Mouse (Mus musculus) E14TG2a.4 (cell line): ENCODE measurements at regions not wholly inside any gene's neighbourhood (a gene's known extent, or its start where the extent isn't known, plus 50 kb on each side); places are given as distances from the start of the nearest gene placed in this dataset.

Source experiments
- H3K27me3 ChIP-seq: 2 replicates; pipeline ENCODE4 v1.6.1; 2014; ENCODE audit warnings: low read length, control low read depth; ENCODE audit not compliant: insufficient read depth
- H3K36me3 ChIP-seq: 2 replicates; pipeline ENCODE4 v1.6.1; 2014; ENCODE audit warnings: low read length, control low read depth; ENCODE audit not compliant: insufficient read depth
- H3K4me1 ChIP-seq: replicated peaks from 2 replicates; pipeline ENCODE4 v1.6.1; 2014; ENCODE audit warnings: low read depth, low read length, control low read depth
- H3K4me3 ChIP-seq: replicated peaks from 2 replicates; pipeline ENCODE4 v1.5.1; 2014; ENCODE audit warnings: mild to moderate bottlenecking, low read length
- H3K9me3 ChIP-seq: 2 replicates; pipeline ENCODE4 v1.6.1; 2014; ENCODE audit warnings: low read length, control low read depth
- CTCF ChIP-seq: conservative IDR thresholded peaks from 2 replicates; pipeline ENCODE4 v1.5.1; 2014; ENCODE audit warnings: low read length
- NANOG ChIP-seq: IDR thresholded peaks from 2 replicates; pipeline ENCODE4 v1.6.1; 2014; ENCODE audit warnings: borderline replicate concordance, low read length, mixed read lengths
- POU5F1 ChIP-seq: IDR thresholded peaks from 2 replicates; pipeline ENCODE4 v1.6.1; 2014; ENCODE audit warnings: low read length, borderline replicate concordance

DNA sequence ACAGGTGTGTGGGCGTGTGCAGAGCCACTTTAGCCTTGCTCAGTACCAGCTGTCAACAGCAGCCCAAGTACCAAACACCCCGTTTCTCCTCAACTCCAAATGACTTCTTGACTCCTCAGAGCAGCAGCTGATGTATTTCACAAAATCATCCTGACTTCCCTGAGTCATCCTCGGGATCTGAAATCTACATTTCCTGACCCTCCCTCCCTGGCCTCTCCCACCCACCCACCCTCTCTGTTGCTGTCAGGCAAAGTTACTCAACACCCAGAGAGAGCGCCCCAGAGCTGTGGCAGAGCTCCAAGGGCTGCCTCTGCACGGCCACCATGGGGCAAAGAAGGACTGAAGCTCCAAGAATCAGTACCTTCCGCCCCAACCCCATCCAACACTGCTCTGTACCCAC is 83.5 kb upstream of the Cyp1b1 start:
- TF ChIP-seq POU5F1 (no peak), NANOG (no peak), CTCF (no peak)
- Histone ChIP-seq H3K27me3 (no peaks in the 10 kb centered on the region), H3K4me3 (no peak overlapping the region), H3K36me3 (no peaks in the 10 kb centered on the region), H3K4me1 (peaks cover 14% of the 10 kb centered on the region; the same call in 1 of the 2 replicates), H3K9me3 (no peaks in the 10 kb centered on the region)

DNA sequence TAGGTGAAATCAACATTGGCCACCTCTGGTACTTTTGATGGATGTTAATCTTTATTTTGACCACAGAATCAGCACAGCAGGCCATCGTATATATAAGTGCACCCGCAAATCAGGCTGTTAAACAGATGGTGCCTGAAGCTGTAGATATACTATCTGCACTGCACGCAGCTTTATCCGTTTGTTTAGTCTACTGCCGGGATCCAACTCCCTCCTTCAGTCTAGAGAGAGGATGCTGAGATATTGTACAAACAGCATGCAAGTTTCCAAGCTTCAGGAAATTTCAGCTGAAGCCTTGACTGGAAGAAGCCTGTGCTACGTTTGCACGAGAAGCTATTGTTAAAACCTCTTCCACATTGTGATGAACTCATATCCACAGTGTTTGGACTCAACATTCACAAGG is 75.3 kb upstream of the Cyp1b1 start:
- H3K9me3 ChIP-seq = no peaks in the 10 kb centered on the region
- H3K36me3 ChIP-seq = no peaks in the 10 kb centered on the region
- peaks cover 17% of the 10 kb centered on the region for H3K4me1 ChIP-seq
- no peak overlapping the region for H3K4me3 ChIP-seq
- peaks cover 6% of the 10 kb centered on the region; the same call in 1 of the 2 replicates for H3K27me3 ChIP-seq
- no peak for TF ChIP-seq POU5F1
- TF ChIP-seq NANOG = no peak
- no peak for TF ChIP-seq CTCF

DNA sequence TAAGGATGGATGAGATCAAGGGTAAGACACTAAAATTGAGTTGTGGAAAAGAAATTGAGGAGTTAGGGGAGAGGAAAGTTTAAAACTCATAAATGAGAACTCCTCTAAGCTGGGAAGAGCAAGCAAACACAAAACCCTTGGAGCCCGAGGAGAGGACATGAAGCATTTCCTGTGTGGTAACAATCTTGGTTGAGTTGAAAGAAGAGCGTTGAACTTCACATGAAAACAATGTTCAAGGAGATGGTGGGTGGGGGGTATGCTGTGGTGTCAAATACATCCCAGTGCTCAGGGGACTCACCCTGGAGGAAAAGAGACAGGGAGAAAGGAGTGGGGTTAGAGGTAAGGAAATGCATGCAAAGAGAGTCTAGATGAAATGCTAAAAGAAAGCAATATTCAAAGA is 72.3 kb upstream of the Cyp1b1 start:
- Histone ChIP-seq H3K9me3 (no peaks in the 10 kb centered on the region), H3K4me3 (no peak overlapping the region), H3K4me1 (peaks cover 23% of the 10 kb centered on the region), H3K36me3 (no peaks in the 10 kb centered on the region), H3K27me3 (peaks cover 6% of the 10 kb centered on the region; the same call in 1 of the 2 replicates)
- no peak for TF ChIP-seq POU5F1
- no peak for TF ChIP-seq CTCF
- TF ChIP-seq NANOG = no peak

DNA sequence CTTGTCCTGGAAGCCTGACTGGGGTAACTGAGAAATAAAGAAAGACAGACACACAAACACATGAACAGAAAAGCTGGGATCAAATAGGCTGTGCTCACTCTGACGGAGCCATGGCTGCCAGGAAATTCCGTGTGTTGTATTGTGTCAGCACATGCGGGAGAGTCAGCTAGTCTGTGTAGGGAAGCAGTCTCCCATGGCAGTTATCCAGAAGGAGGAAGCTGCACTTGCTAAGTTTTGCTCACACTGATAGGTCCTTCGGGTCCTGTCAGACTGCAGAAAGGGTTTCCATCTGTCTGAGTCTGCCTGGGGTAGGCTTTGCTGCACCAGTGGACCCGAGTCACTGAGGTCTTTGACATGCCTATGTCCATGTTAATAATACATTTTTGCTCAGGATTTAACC is 71.8 kb upstream of the Cyp1b1 start:
- no peak overlapping the region for H3K4me3 ChIP-seq
- no peak for TF ChIP-seq NANOG
- no peak for TF ChIP-seq POU5F1
- TF ChIP-seq CTCF = no peak
- peaks cover 5% of the 10 kb centered on the region; the same call in 1 of the 2 replicates for H3K27me3 ChIP-seq
- no peaks in the 10 kb centered on the region for H3K9me3 ChIP-seq
- H3K4me1 ChIP-seq = peaks cover 24% of the 10 kb centered on the region
- no peaks in the 10 kb centered on the region for H3K36me3 ChIP-seq

DNA sequence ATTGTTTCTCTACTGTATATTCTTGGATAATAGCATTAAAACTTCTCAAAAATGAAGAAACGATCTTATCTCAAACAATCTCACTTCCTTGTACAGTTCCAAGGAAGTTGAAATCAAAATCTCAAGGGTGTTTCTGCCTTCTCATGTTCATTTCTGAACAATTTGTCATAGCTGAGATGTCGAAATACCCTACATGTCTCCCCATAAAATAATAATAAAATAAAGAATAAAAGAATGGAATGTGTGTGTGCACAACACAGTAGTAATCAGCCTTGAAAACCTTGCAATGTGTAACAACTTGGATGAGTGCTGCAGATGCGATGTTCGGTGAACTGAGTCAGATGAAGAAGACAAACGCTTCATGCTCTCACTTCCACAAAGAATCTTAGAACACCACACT is 71.4 kb upstream of the Cyp1b1 start:
- TF ChIP-seq POU5F1 (no peak), NANOG (no peak), CTCF (no peak)
- peaks cover 24% of the 10 kb centered on the region for H3K4me1 ChIP-seq
- 0 out of 2 replicates have a peak, but pooled peaks cover 4% of the 10 kb centered on the region for H3K27me3 ChIP-seq
- H3K36me3 ChIP-seq = no peaks in the 10 kb centered on the region
- no peaks in the 10 kb centered on the region for H3K9me3 ChIP-seq
- H3K4me3 ChIP-seq = no peak overlapping the region

DNA sequence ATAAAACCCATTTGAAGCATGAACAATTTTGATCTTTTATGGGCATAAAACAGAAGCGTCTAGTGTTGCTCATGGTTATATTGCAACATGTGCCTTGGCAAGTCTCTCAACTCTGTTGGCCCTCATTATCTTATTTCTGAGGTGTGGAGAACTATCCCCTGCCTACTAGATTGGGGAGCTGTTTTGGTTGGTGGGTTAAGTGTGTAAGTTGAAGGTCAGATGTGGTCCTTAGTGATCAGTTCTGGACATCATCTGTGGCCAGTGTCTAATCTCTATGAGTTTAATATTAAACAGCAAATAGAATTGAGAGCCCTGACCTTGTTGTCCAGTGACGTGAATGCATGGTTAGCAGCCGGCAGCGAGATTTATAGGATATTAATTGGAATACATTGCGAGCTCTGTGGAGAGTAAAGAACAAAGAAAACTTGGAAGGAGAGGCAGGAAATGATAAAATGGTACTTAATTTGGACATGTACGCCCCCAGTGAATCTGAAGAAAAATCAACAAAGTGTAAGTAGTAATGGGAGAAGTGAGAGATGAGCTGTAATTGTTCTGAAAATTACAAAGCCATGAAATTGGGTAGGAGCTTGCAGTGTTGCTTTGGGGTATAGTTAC is 69.5 kb upstream of the Cyp1b1 start:
- H3K36me3 ChIP-seq = no peaks in the 10 kb centered on the region
- peaks cover 10% of the 10 kb centered on the region for H3K9me3 ChIP-seq
- H3K27me3 ChIP-seq = no peaks in the 10 kb centered on the region
- peaks cover 24% of the 10 kb centered on the region for H3K4me1 ChIP-seq
- no peak overlapping the region for H3K4me3 ChIP-seq
- no peak for TF ChIP-seq CTCF
- no peak for TF ChIP-seq NANOG
- TF ChIP-seq POU5F1 = no peak

DNA sequence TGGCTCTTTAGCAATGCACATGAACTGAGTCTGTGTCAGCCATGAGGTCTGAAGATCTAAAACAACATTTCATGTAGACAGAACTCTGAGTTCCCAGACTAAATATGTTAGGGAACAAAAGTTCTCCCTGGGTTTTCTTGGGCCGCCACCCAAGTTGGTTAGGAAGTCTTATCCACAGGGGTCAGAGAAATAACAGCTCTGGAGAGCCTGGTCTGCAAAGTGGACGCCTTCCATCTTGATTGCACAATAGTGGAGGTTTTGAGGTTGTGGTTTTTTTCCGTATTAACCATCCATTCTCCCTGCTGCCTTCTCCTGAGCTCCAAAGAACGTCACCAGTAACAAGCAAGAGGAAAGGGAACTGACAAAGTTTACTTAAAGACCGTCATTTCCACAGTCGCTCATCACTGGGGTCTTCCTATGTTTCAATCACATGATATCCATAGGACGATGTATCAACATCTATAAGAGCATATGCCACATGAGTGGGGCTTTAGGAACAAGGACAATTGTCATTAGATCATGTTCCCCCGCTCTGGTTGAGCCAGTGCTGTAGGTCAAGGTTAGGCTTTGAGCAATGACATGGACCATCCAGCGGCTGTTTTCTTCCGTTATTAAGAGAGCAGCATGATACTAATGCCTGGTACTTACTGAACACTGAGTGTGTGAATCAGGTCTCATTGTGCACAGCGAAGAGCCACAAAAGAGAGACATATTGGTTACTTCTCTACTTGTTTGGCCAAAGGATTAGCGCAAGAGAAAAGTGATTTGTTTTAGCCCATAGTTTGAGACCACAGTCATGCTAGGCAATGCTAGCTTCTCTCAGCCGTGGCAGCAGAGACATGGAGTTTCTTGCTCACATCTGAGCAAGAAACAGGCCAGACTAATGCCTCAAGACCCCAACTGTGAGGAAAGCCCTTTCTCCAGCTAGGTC is 67.1 kb upstream of the Cyp1b1 start:
- Histone ChIP-seq H3K27me3 (no peaks in the 10 kb centered on the region), H3K4me1 (peaks cover 16% of the 10 kb centered on the region), H3K36me3 (no peaks in the 10 kb centered on the region), H3K4me3 (no peak overlapping the region), H3K9me3 (peaks cover 10% of the 10 kb centered on the region)
- TF ChIP-seq POU5F1 (no peak), CTCF (no peak), NANOG (peak; percentile 83)

DNA sequence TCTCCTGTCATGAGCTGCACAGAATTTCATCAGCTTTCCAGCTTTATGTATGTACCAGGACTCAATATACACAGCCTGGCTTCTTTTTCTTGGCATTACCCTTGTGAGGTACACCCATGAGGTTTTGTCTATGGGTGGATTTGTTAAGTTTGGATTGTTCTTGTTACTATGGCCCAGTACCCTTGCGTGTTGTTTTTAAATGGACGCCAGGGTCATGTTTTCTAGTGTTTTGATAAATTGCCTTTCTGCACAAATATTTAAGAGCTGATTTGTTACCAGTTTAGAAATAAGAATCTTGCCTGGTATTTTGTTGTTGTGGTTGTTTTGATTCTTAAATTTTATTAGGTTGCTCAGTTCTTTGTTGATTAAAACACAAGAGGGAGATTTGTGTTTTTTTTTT is 66.4 kb upstream of the Cyp1b1 start:
- H3K36me3 ChIP-seq = no peaks in the 10 kb centered on the region
- TF ChIP-seq NANOG = no peak
- TF ChIP-seq CTCF = no peak
- TF ChIP-seq POU5F1 = no peak
- no peak overlapping the region for H3K4me3 ChIP-seq
- peaks cover 10% of the 10 kb centered on the region for H3K9me3 ChIP-seq
- H3K27me3 ChIP-seq = no peaks in the 10 kb centered on the region
- peaks cover 11% of the 10 kb centered on the region for H3K4me1 ChIP-seq
